Mouse (Mus musculus) kidney, postnatal 10 days (tissue): Measurements from ENCODE around the gene Tmem132c.
A peak's percentile ranks its signal among the peaks of the same experiment; 100 is the strongest.

Experiments used
- DNase-seq: peaks from one replicate; pipeline ENCODE4 v3.0.0; 2021; ENCODE audit warnings: mixed read lengths

Gene Tmem132c

DNA sequence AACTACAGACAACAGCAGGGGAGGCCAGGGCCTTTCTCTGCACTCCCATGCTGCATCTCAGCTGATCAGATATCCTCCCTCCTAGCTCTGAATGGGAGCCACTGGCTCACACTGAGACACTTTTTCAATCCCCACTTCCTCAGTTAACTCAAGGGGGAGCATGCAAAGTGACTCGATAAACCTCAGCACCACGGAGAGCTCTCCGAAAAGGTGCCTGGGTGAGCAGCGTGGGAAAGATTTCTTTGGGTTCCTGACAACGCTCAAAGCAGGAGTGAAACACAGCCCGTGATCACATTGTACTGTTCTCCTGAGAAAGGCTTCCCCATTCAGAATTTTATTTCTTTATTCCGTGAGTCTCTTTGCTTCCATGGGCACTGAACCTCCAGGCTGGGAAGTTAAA lies 261.2 kb downstream of the Tmem132c start:
- peak; percentile 27 for DNase-seq

DNA sequence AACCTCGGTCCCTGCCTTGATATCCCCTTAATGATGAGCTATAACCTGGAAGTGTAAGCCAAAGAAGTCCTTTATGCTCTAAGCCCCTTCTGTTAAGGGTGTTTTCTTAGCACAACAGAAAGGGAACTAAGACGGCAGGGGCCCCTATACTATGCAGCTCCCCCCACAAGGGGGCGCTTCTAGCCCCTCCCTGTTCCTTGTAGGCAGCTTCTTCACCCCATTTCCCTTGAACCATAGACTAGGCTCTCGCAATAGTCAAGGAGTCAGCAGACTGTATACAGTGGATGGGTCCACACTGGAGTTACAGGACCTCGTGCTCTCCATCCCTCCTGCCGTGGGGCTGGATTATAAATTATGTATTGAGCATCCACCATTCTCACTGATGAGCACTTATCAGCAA lies 264.1 kb downstream of the Tmem132c start:
- no peak for DNase-seq

DNA sequence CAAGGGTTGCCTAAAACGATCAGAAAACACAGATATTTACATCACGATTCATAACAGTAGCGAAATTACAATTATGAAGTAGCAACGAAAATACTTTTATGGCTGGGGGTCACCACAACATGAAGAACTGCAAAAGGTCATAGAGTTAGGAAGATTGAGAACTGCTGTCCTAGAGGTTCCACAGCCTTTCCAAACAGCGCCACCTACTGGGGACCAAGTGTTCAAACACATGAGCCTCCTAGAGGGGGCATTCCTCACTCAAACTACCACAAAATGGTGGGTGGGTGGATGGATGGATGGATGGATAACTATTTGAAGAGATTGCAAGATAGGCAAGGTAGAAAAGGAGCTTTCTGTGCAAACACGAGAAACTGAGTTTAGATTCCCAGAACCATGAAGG lies 270.0 kb downstream of the Tmem132c start:
- DNase-seq = no peak

- DNase-seq = no peak
Observed at GRCm38 (mm10) chr5:127515960-127516359, 274.4 kb downstream of the Tmem132c start.

GRCm38 (mm10) chr5:127522744-127523476 lies 281.3 kb downstream of the Tmem132c start:
- DNase-seq = peak; percentile 7

GRCm38 (mm10) chr5:127527344-127527974 lies 285.9 kb downstream of the Tmem132c start:
- DNase-seq = no peak

- DNase-seq = no peak
Observed at GRCm38 (mm10) chr5:127537508-127537907, 295.9 kb downstream of the Tmem132c start.

GRCm38 (mm10) chr5:127546585-127546991 lies 305.0 kb downstream of the Tmem132c start:
- DNase-seq = no peak

- no peak for DNase-seq
Observed at GRCm38 (mm10) chr5:127548136-127548535, 306.5 kb downstream of the Tmem132c start.

GRCm38 (mm10) chr5:127561086-127561485 lies 319.5 kb downstream of the Tmem132c start:
- peak; percentile 34 for DNase-seq

DNA sequence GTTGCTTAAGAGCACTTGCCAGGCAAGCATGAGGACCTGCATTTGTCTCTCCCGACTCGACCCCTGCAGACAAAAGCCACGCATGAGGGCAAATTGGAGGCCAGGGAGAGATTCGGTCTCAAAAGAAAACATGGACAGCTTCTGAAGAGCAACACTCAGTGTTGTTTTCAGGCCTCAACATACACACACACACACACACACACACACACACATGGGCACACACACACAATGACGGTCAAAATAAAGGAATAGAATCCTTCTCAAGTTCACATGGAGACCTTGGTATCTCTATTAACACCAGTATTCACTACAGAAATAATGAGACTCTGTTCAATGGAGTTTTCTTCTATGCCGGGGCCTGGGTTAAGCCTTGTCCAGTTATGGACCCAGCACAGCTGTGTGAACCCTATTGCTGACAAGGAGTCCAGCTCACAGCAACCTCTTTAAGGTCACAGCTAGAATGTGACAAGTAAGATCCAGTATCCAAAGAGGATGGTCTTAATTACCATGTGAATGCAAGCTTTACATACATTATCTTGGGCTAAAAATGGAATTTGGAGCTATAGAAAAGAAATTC lies 325.6 kb downstream of the Tmem132c start:
- no peak for DNase-seq

GRCm38 (mm10) chr5:127577419-127577818 lies 335.8 kb downstream of the Tmem132c start:
- DNase-seq = no peak

DNA sequence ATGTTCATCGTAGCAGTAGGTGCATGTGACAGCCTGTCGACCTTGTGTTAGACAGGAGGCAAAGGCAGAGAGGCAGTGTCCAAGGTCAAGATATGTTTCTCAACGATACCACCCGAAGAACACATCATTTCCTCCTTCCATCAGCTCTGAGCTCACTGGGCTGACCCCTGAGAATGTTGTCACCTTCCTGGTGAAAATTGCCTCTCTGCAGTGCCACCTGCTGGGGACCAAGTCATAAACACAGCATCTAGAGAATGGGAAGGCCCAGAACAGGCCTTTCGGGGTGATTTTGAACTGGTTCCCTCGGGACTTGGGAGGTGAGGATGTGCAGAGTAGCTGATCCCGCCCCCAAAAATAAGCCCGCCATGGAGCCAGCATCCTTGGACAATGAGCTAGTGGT lies 342.1 kb downstream of the Tmem132c start:
- peak; percentile 11 for DNase-seq

DNA sequence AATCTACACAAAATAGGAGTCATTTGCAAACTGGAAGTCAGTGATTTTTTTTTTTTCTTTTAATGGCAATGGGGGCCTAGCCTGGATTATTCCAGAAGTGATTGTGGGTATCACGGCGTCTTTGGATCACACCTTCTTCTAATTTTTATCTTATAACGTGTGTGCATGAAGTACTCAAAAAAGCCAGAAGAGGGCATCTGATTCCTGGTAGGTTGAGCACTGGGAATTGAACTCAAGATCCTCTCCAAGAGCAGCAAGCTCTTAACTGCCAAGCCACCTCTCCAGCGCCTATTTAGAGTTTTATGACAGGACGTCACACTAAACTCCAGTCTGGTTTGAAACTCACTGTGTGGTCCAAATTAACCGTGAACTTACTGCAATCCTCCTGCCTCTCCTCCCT lies 346.2 kb downstream of the Tmem132c start:
- no peak for DNase-seq

DNA sequence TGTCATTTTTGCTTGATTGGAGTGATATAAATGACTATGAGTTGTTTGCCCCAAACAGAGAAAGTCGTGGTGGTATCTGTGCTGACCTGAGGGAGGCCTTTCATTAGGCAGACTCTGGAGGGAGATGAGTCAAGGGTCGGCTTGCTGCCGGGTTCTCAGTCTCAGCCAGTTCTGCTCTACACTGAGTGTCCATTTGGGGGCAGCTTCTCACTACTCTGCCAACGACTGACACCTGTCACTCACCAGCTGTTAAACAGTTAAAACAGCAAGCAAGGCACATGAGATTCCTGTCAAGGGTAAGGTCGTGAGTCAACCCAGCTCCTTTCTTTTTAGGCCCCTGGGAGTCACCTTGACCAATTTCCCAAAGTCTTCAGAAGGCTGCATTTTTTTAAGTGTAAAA lies 350.8 kb downstream of the Tmem132c start:
- no peak for DNase-seq

GRCm38 (mm10) chr5:127592854-127593253 lies 351.2 kb downstream of the Tmem132c start:
- DNase-seq = peak; percentile 33

DNA sequence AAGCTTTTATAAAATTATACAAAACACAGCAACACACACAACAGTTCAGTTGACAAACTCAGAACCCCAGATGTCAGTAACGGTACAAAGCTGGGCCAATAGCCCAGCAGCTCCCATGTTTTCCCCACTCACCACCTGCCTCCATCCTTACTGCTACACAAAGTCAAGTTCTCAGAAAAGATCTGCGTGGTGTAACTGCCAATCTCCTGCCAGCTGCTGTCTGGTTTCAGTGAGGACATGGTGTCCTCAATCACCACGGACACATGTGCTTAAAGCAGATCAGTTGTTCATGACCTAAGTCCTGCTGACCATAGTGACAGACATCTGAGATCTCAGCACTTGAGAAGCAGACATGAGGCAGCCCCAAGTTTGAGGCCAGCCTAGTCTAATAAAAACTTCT lies 354.1 kb downstream of the Tmem132c start:
- DNase-seq = no peak

DNA sequence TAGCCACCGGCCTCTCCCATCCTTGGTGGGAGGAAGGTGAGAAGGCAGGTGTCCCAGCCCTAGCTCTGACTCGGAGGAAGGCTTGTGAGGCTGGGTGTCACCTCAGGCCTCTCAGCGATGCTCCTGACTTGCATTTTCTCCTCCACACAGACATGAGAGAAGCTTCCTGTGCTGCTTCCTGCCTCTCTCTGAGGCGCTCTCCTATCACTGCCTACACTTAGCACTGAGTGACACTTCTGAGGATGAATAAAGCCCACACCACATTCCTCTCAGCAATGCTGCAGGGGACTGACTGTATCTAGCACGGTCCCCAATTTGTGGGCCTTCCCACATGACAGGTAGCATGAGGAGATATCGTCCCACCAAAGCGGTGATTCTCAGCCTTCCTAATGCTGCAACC lies 355.3 kb downstream of the Tmem132c start:
- no peak for DNase-seq

DNA sequence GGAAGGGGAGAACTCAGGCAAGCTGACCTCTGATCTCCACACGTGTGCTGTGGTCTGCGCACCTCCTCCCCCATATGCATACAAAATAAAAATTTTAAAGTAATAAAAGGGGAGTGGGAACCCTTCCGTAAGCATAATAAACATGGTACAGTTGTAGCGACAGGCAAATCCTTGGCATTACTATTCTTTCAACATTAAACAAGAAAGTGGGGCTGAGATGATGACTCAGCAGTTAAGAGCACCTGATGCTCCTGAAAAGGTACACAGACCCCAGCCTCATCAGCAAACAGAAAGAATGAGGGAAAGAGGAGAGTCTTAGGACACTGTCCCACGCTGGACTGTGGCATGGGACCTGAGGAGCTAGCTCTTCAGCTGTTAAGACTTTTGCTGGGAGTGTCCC lies 361.4 kb downstream of the Tmem132c start:
- no peak for DNase-seq

GRCm38 (mm10) chr5:127607507-127607906 lies 365.9 kb downstream of the Tmem132c start:
- no peak for DNase-seq

GRCm38 (mm10) chr5:127609191-127609714 lies 367.6 kb downstream of the Tmem132c start:
- DNase-seq = no peak

- DNase-seq = peak; percentile 74
Observed at GRCm38 (mm10) chr5:127610787-127611509, 369.3 kb downstream of the Tmem132c start.

DNA sequence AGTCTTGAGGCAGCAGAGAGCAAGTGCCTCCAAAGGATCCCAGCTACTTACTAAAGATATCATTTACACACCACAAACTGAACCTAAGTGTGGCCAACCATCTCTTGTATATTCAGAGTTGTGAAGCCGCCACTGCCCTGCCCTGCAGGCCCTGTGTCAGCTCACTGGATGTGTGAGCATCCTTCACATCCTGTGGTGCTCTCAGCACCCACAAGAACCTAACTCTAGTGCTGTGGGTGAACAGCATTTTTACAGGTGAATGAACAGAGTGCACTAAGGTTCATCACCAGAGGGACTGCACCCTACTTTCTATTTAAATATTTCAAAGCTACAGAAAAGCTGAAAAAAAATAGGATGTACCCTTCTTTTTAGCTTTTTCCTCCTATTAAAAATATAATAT lies 370.3 kb downstream of the Tmem132c start:
- DNase-seq = no peak
